Mouse (Mus musculus) ovary, adult 18-20 months (tissue): ENCODE measurements around the gene 2310022B05Rik.

Source experiments
- DNase-seq: peaks from one replicate; pipeline ENCODE4 v3.0.0; 2022; ENCODE audit warnings: low spot score, mixed read lengths

The 2310022B05Rik gene

DNA sequence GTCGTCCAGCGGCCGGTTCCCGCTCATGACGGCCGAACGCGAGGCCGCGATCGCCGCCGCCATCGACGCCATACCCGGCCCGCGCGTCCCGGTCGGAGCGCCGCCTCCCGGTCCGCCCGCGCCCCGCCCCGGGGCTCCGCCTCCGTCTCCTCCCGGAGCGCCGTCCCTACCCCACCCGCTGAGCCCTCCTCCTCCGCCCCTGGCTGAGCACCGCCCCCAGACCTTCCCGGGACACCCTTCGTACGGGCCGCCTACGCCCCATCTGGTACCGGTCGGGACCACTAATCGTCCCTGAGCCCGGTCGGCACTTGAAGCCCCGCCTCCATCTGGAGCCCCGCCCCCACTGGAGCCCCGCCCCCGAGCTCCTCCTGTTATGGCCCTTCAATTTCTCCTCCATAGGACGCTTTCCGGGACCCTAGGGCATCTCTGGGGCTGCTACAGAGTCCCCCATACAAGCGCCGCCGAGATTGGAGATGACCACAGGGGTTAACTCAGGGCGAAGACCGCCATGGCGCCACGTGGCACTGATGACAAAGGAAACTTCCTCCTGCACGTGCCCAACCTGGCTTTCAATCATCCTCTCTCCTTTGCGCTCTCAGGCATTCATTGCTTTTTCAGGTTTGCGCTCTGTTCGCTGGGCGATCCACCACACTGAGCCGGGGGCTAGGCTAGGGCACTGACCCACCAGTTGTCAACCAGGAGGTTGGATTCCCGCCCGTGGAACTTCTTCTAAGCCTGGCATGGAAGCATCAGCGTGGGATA lies at the start of gene 2310022B05Rik:
Gene 2310022B05Rik, minus strand, starts transcription at position 258 of the 762 bp plus-strand sequence.
- DNase-seq, result peak; percentile 90

DNA sequence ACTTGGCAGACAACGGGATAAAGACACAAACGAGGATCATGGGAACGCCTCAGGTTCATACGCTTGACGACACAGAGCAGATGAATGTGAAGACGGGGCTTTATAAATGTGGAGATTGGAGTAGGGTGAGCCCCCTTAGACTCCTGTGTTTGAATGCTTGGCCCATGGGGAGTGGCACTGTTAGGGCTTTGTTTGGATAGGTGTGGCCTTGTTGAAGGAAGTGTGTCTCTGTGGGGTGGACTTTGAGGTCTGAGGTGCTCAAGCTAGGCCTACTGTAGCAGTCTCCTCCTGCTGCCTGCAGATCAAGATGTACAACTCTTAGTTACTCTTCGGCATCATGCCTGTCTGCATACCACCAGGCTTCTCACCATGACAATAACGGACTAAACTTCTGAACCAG lies 42.7 kb upstream of the 2310022B05Rik start:
- no peak for DNase-seq

DNA sequence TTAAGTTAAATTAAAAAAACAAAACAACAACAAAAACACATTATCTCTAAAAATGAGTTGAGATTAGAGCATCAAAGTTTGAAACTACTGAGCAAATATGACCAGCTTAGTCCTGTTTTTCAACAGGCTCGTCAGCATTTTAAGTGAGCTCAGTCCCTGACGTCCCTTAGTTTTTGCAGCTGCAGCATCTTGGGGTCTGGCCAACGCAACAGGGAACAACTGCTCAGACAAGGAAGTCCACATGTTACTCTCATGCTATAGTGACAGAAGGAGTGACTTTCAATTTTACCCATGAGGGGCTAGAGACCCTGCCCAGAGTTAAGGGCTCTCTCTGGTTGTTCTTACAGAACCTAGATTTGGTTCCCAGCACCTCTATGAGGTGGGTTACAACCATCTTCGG lies 41.2 kb upstream of the 2310022B05Rik start:
- DNase-seq, result no peak

DNA sequence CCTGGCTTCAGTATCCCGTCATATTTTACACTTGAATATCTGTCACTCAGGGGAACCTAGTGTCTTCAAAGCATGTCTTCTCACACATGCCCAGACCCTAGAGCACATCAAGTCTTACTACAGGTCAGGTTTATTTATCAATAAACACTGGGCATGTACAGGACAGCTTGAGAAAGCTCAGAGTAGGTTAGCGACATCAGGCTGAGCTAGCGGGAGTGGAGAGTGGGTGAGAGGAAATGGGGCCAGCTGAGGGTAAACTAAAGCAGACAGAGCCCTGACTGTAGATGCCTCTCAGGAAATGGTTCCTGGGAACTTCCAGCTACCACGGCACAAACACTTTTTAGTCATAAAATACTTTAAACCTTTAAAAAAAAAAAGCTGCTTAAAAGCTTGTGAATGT lies 40.4 kb upstream of the 2310022B05Rik start:
- no peak for DNase-seq

DNA sequence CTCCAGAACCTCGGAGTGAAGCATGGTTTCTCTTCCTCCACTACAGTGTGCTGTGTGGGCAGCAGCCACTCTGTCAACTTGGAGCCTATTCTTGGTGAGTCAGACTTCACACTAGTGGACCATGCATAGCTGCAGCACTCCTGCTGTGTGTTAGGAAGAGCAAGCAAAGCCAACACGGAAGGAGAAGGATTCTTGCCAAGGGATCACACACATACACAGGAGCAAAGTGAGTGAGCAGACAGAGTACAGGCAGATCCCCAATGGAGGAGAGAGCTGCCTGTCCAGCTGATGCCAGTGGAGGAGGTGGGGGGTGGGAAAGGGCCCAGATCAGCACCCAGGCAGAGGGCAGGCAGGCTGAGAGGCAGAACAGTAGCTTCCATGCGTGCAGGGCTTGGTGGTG lies 39.0 kb upstream of the 2310022B05Rik start:
- no peak for DNase-seq

DNA sequence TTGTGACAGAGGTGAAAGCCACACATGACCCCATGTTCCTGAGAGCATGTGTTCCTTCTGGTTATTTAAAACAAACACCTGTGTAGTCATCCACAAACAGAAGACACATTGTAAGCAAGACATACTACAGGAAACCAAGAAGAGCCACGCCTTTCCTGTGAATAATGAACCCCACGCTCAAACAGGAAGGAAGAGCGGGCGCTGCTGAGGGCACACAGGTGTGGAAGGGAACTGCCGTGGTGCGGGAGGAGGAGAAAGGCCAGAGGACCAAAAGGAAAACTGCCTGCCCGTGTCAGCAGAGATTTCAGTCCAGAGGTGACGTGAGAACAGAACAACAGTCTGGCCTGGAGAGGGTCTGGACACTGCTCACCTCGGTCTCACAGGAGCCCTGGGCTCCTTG lies 37.9 kb upstream of the 2310022B05Rik start:
- DNase-seq, result no peak

DNA sequence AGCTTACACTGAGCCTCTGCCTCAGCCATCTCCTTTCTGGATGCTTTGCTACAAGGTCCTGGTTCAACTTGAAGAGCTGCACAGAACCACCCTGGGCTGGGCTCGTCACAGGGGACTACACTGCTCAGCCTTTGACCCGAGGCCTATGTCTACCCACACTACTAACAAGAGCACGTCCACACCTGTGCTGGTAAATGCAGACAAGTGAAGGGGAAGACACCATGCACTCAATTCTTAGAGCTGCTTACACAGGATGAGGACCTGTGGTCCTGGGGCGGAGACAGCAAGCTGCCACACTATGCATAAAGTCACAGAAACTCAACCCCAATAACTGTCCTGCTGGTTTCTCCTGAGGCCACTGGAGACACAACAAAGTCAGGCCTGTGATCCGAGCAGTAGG lies 37.1 kb upstream of the 2310022B05Rik start:
- no peak for DNase-seq

DNA sequence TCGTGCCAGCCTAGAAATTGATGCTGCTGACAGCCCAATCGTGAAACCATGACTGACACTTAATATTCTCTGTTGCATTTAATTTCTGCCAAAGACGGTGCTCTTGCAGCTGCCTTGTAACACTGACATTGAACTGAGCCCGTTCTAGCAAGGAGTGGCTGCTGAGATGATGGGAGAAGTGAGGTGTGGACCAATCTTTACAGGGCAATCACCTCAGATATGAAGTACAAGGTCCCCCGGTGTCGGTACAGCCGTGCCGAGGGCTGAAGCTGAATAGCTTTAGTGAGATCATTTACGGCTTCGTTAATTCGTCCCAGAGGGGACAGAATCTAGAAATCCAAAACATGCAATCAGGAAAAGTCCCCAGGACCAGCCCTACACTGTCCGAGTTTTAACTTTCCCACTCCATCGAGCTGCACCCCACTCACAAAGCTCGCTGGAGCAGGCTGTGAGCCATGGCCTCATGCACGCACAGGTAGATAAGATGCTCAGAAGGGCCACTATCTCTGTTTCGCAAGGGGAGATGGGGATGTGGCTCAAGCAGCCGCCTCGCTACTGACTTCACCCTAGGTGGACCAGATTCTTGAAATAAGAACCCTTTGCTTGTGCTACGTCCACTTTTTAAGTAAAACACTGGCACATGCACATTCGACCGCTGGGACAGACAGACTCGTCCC lies 32.4 kb upstream of the 2310022B05Rik start:
- DNase-seq, result no peak

DNA sequence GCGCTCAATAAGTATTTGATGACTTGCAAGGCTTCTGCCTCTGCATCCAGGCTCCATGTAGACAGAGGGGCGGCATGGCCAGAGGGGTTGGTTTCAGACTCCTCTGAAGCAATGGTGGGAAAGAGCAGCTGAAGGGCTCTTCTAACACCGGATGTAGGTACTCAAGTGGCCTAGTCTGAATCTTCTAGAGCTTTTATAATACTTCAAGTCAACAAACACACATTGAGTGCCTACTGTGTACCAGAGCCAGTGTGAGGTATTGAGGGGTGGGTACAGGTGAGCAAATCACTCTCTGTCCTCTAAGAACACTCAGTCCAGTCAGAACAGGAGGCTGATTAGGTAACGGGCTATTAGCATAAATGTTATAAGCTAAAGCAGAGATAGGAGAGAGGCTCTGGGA lies 28.5 kb upstream of the 2310022B05Rik start:
- no peak for DNase-seq

DNA sequence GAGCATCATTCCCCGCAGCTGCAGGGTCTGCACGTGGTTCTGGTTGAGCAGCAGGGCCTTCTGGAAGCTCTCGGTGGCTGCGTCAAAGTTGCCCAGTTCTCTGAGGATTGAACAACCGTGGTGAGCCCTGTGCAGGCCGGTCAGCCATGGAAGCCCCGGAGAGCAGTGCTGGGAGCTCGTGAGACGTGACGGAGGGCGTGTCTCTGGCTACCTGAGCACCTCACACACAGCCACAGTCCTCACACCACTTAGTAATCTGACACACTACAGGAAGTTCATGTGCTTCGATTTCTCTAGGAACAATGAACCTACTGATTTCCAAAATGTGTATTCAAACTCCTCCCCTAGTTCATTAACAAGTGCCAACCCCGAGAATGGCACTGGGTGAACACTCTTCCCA lies 25.7 kb upstream of the 2310022B05Rik start:
- no peak for DNase-seq

DNA sequence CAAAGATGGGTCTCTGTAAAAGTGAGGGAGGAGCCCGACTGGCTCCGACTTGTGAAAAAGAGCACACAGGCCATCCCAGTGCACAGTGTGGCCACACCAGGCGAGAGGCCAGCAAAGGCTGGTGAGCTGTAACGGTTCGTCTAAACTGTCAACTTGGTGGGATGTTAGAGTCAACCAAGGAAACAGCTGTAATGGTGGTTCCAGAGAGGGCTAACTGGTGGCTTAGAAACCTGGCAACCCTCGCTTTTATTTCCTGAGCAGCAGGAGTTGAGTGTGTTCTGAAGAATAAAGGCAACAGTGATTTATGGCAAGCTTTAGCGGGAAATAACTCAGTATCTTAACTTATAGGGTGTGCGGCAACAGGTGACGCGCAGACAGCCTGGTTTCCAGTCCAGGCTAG lies 19.0 kb upstream of the 2310022B05Rik start:
- no peak for DNase-seq

DNA sequence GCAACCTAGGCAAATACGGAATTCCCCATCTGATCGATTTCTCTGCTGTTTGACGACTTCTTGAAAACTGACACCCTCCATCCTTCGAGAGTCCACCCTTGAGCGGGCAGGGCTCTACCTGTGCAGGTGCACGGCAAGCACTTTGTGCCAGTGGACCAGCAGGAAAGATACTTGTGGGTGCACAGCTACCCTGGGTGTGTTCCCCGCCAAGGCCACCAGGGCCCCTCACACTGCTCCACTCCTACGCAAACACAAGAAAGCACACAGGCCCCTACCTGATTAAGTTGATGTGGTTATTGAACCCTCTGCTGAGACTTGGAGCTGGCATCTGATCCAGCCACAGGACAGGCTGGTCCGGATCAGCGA lies 18.6 kb upstream of the 2310022B05Rik start:
- DNase-seq, result no peak

DNA sequence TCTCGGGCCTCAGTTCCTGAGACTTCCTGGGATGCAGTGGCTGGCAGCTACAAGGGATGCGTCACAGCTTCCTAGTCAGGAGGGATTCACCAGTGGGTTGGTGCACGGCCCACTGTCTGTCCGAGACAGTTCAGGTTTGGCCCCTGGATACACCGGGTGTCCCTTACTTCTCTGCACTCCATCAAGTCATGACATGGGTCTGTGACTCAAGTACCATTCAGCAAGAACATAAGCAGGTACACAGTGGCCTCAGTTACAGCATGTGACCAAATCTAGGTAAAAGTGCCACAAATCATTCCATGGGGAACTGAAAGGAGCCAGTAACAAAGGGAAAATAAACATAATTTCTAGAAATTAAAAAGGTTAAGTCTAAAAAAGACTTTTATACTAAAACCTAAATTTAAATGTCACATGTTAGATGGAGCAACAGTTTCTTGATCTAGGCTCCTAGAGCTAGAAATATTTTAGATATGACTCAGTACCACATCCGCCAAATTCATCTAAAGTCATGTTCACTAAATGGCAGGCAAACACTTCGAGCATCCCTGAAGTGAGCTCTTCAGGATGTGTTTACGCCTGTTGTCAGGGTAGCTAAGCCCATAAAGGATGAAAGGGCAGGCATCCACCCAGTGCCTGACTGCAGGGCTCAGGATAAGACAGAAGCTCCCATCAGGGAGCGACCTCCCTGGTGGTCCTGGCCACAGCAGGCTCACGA lies 18.1 kb upstream of the 2310022B05Rik start:
- DNase-seq, result no peak

DNA sequence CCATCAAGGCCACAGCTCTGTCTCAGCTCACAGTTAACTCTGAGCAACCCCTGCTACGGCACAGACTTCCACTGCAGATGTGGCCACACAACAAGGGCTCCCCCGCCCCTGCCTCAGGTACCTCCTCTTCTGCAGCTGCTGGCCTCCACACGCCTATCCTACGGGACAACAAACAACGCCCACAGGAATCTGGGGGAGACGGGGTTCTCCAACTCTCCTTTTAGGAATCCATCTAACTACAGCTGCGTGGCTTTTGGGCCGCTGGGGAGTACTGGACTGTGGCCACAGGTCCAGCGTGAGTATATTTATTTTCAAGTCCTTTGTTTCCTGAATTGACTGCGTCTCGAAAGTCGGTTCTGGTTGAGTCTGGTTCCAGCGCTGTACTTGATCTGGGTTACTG lies 15.1 kb upstream of the 2310022B05Rik start:
- DNase-seq, result no peak

DNA sequence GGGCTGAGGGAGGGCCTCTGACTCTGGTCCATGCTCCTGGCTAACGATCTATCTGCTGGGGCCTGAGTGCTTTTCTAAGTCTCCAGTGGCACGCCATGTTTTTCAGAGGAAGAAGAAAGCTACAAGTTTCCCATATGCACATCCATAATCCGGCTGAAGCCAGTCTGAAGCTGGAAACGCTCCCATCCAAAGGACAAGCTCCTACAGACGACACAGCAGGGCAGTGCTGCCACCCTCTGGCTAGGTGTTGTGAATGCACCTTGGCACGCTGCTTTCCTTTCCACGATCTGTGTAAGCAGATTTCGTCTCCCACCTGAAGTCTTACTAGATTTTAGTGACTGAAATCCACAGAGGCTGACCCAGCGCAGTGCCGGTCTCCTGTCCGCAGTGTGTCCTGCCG lies 14.3 kb upstream of the 2310022B05Rik start:
- DNase-seq, result peak; percentile 57

DNA sequence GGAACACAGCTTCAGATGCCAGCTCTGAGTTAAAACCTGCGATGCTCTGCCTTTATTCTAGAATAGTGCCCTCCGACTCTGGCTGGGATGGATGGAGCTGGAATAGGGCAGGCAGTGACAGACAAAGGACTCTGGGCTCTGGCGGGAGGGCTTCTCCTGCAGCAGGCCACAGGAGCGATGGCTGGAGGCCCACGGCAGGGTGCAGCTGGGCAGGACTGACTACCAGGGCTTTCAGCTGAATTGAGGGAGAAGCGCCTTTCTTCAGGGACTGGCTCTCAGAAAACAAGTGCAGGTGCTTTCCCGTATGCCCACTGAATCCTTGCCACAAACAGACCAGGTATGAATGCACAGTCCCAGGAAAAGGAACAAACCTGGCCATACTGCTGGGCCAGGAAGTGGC lies 13.9 kb upstream of the 2310022B05Rik start:
- no peak for DNase-seq

DNA sequence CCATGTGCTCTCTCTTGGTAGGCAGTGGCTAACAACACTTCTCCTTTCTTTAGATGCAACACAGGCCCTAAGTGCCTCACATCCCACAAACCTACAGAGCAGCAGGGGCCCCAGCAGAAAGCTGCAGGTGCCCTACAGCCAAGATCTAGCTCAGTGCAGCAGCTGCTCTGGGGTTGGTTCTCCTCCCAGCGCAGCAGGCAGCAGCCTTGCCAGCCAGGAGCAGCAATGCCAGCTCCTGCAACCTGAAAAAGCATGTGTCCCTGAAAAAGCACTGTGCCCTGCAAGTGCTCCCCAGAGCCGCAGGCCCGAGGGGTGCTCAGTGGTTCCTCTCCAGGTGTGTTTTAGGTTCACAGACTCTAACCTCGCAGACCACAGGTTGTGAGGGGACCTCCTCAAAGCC lies 13.5 kb upstream of the 2310022B05Rik start:
- no peak for DNase-seq

DNA sequence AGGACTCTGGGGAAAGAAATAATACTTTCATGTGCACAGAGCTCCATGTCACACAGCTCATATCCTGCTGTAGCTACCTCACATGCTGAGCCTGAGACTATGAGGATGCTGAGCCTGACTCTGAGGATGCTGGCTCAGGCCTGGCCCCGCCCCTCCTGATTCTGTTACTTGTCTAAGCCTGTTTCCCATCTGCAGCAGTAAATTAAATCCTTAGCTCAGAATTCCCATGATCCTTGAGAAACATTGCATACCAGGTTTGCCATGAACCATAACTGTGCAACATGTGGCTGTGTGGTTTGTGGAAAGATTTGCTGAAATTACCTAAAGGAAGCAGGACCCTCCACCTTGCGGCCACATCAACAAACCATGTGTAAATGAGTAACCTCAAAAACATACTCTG lies 9.2 kb upstream of the 2310022B05Rik start:
- no peak for DNase-seq

DNA sequence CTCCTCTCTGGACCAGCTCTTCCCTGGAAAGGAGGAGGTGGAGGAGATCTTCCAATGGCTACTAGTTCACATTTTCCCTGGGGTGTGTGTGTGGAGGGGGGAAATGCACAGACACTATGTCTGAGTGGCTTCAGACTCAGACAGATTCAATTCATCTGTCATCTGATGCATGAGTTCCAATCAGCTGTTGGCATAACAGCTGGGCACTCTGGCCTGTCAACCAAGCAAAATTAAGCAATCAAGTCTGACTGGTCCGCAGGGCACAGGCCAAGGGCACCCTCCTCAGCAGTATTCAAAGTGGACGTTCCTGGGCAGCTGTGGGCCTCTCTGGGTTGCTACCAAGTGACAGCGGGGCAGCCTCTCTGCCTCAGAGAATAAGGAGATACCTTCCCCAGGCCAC lies 5.6 kb upstream of the 2310022B05Rik start:
- DNase-seq, result no peak

DNA sequence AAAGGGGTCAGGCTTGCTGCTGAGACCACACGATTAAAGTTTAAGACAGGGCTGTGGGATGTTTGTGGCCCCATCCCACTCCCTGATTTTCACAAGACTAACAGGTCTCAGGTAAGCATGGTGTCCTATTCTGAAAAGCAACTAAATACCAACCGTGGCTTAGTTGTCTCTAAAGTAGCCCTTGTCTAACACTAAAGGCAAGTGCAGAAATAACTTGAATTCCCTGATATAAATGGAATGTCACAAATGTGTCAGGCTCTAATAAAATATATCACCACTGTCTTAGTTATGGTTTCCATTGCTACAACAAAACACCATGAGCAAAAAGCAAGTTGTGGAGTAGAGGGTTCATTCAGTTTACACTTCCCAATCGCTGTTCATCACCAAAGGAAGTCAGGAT lies 1.2 kb upstream of the 2310022B05Rik start:
- no peak for DNase-seq

DNA sequence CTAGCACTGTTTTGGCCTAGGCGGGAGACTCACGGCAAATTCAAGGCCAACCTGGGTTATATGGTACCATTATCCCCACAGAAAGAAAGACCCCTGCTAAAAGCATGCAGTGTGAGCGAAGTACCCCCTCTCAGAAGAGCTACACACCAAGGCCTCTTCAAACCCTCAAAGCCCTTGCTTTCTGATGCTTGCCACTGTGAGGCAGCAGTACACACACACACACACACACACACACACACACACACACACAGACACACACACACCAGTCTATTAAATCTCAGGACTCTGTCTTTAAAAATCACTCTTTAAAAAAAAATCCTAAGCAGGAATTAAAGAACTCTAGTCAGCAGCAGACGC lies 683 bp upstream of the 2310022B05Rik start:
- DNase-seq, result no peak

DNA sequence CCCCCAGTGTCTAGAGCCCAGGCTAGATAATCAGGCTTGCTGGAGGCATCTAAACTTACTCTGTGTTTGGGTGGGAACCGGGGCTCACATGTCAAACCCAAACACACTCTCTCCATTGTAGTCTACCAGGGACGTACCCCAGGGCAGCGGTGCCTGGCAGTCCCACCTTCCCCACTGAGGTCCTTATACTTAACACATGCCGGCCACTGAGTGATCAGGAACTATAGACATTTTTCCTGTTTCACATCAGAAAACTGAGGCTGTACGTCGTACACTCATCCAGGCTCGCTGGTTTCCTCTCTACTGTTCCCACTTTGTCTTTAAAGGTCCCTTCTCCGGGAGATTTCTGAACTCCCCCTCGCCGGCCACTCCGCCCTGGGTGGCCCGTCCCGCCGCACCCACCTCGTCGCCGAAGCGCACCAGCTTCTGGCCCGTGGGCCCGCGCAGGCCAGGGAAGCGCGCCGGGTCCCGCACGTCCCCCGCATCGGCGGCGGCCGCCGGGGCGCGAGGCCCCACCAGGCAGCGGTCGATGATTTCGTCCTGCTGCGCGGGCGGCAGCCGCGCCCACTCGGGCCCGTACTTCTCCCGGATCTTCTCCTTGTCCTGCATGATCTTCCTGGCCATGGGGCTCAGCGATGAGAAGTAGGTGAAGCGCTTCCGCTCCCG lies 590 bp downstream of the 2310022B05Rik start:
- no peak for DNase-seq

DNA sequence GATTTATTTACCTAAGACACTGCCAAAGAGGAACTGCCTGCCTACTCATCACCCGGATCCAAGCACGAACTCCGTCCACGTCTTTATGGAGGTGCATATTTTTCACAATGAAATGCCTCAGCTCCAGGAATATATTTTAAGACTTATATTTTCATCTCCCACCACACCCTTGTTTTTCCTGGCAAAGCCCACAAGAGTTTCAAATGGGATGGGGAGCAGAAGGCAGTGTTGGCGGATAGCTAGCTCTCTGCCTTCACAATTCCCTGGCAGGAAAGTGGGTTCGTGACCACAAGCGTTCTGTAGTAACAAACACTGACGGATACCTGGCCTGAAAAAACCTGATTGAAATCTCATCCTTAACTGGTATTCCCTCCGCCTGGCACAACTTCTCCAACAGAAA lies 1.4 kb downstream of the 2310022B05Rik start:
- DNase-seq, result no peak
